18 mouse cellular contexts compared by ENCODE assay signal in genomic region chr1:36457388-36458014, GRCm38 (mm10). TPM values are rescaled to one million over a fixed set of nuclear protein-coding genes. Genes with fewer than 3 reads are reported as not detected.
DNase-seq lines count a peak whose midpoint lies in the region; ATAC-seq and TF ChIP-seq lines count a peak whose summit lies in the region.
"Had no signal": no experiment of that assay in that cellular context is flagged by ENCODE, and none has a peak within 500 bp of the region (broad histone marks: within the 10 kb centered on the region; RNA-seq: fewer than 3 reads in every experiment).

No protein-coding gene starts in this region.

- H3K4me2 ChIP-seq in embryonic facial prominence, embryonic 11.5 days (ENCODE audit: low read depth, low read length): no peak overlapping the region
- H3K4me2 ChIP-seq in lung, embryonic 14.5 days: no peak overlapping the region; the same call in 1 of the 2 replicates
- H3K4me2 ChIP-seq in stomach, postnatal 0 days (replicated peaks; ENCODE audit: low read depth): no peak overlapping the region
- H3K4me2 ChIP-seq: forebrain, embryonic 12.5 days; hindbrain, embryonic 14.5 days; liver, embryonic 11.5 days; neural tube, embryonic 13.5 days had no signal

- no peak for TF ChIP-seq POLR2A in lung, adult 2 months (IDR thresholded peaks at IDR 0.05; ENCODE audit: borderline replicate concordance, extremely low read depth, low read depth, low read length)
- TF ChIP-seq POLR2A in embryonic fibroblast, embryonic 13.5 days (IDR thresholded peaks at IDR 0.05; ENCODE audit: low read depth, low read length): no peak

- no peak overlapping the region for H3K4me3 ChIP-seq in embryonic facial prominence, embryonic 11.5 days (ENCODE audit: low read depth, low read length)
- H3K4me3 ChIP-seq in embryonic facial prominence, embryonic 10.5 days: no peak overlapping the region
- H3K4me3 ChIP-seq in lung, embryonic 14.5 days (ENCODE audit: low read depth, low read length): no peak overlapping the region
- no peak overlapping the region for H3K4me3 ChIP-seq in lung, adult 2 months (replicated peaks; ENCODE audit: extremely low read depth, low read depth, low read length)
- no peak overlapping the region for H3K4me3 ChIP-seq in embryonic fibroblast, embryonic 13.5 days (ENCODE audit: insufficient read depth, low read length)
- H3K4me3 ChIP-seq in stomach, postnatal 0 days (ENCODE audit: low read depth, low read length): no peak overlapping the region
- H3K4me3 ChIP-seq in forebrain, embryonic 10.5 days: no peak overlapping the region
- H3K4me3 ChIP-seq: forebrain, embryonic 12.5 days; neural tube, embryonic 13.5 days had no signal

- WGBS in embryonic facial prominence, embryonic 11.5 days: 40% methylated on average over 7 of the region's 7 CpGs
- 31% methylated on average over 7 of the region's 7 CpGs for WGBS in embryonic facial prominence, embryonic 10.5 days
- WGBS in lung, embryonic 14.5 days: 16% methylated on average over 7 of the region's 7 CpGs
- WGBS in lung, adult 2 months: 14% methylated on average over 7 of the region's 7 CpGs
- WGBS in stomach, postnatal 0 days: 12% methylated on average over 7 of the region's 7 CpGs
- 49% methylated on average over 7 of the region's 7 CpGs for WGBS in forebrain, embryonic 10.5 days

- no peaks in the 10 kb centered on the region for H3K9me3 ChIP-seq in embryonic facial prominence, embryonic 11.5 days (replicated peaks; ENCODE audit: control insufficient read depth, low read length)
- no peaks in the 10 kb centered on the region for H3K9me3 ChIP-seq in embryonic facial prominence, embryonic 10.5 days
- H3K9me3 ChIP-seq in lung, embryonic 14.5 days (ENCODE audit: low read depth, low read length): no peaks in the 10 kb centered on the region
- no peaks in the 10 kb centered on the region for H3K9me3 ChIP-seq in stomach, postnatal 0 days (ENCODE audit: control insufficient read depth, low read length)
- H3K9me3 ChIP-seq in forebrain, embryonic 10.5 days: no peaks in the 10 kb centered on the region
- H3K9me3 ChIP-seq: forebrain, embryonic 12.5 days had no signal

- intact Hi-C loops in gastrocnemius, postnatal 14 days (cut with DNase I; ENCODE audit: low total_unique reads): no loop called here

- no peak overlapping the region for H3K9ac ChIP-seq in embryonic facial prominence, embryonic 11.5 days (replicated peaks; ENCODE audit: low read length)
- H3K9ac ChIP-seq in lung, embryonic 14.5 days: no peak overlapping the region
- no peak overlapping the region for H3K9ac ChIP-seq in stomach, postnatal 0 days (ENCODE audit: low read length)
- H3K9ac ChIP-seq: forebrain, embryonic 12.5 days; hindbrain, embryonic 14.5 days; neural tube, embryonic 13.5 days had no signal

- peak; percentile 29 for DNase-seq in embryonic facial prominence, embryonic 11.5 days (ENCODE audit: low spot score)
- DNase-seq in embryonic facial prominence, embryonic 10.5 days (ENCODE audit: low spot score): no peak
- DNase-seq in lung, embryonic 14.5 days: peak; percentile 46
- no peak for DNase-seq in lung, adult 2 months
- DNase-seq in stomach, postnatal 0 days (ENCODE audit: low spot score): no peak
- DNase-seq in gastrocnemius, postnatal 14 days: no peak
- DNase-seq in forebrain, embryonic 10.5 days (ENCODE audit: extremely low spot score, low spot score): no peak
- DNase-seq: cerebellum, postnatal 14 days; heart, adult 18-20 months; kidney, adult 11 months; kidney, postnatal 4 days; right cerebral cortex, postnatal 25 days had no signal

- no peak for ATAC-seq in embryonic facial prominence, embryonic 11.5 days (replicated peaks; ENCODE audit: insufficient number of reproducible peaks, low FRiP score, low TSS enrichment, low read depth)
- ATAC-seq in lung, embryonic 14.5 days (ENCODE audit: insufficient read depth): no peak
- ATAC-seq in stomach, postnatal 0 days (ENCODE audit: low FRiP score, low TSS enrichment): peak; percentile 56; the same call in 1 of the 2 replicates
- ATAC-seq: midbrain, embryonic 16.5 days had no signal

- no peaks in the 10 kb centered on the region for H3K4me1 ChIP-seq in embryonic facial prominence, embryonic 11.5 days (ENCODE audit: control insufficient read depth, insufficient read depth, low read length)
- peaks cover 9% of the 10 kb centered on the region for H3K4me1 ChIP-seq in embryonic facial prominence, embryonic 10.5 days
- H3K4me1 ChIP-seq in lung, embryonic 14.5 days (ENCODE audit: insufficient read depth): no peaks in the 10 kb centered on the region
- peaks cover 5% of the 10 kb centered on the region for H3K4me1 ChIP-seq in lung, adult 2 months (ENCODE audit: control insufficient read depth, insufficient read depth, low read length)
- H3K4me1 ChIP-seq in embryonic fibroblast, embryonic 13.5 days (ENCODE audit: control insufficient read depth, insufficient read depth, low read length): peaks cover 14% of the 10 kb centered on the region
- H3K4me1 ChIP-seq in stomach, postnatal 0 days (replicated peaks; ENCODE audit: control insufficient read depth, insufficient read depth): no peaks in the 10 kb centered on the region
- H3K4me1 ChIP-seq in forebrain, embryonic 10.5 days: 0 out of 2 replicates have a peak, but pooled peaks cover 3% of the 10 kb centered on the region
- H3K4me1 ChIP-seq: forebrain, embryonic 12.5 days; neural tube, embryonic 13.5 days had no signal

- TF ChIP-seq EP300 in stomach, postnatal 0 days (optimal IDR thresholded peaks at IDR 0.05): no peak

- no peak for TF ChIP-seq CTCF in lung, embryonic 14.5 days (IDR thresholded peaks at IDR 0.05; ENCODE audit: low read depth)
- no peak for TF ChIP-seq CTCF in lung, adult 2 months (IDR thresholded peaks at IDR 0.05; ENCODE audit: insufficient read depth, low read length)
- TF ChIP-seq CTCF in embryonic fibroblast, embryonic 13.5 days (IDR thresholded peaks at IDR 0.05; ENCODE audit: borderline replicate concordance, insufficient read depth, low read length): no peak
- no peak for TF ChIP-seq CTCF in stomach, postnatal 0 days (IDR thresholded peaks at IDR 0.05; ENCODE audit: low read depth)

- no peaks in the 10 kb centered on the region for H3K36me3 ChIP-seq in embryonic facial prominence, embryonic 11.5 days (replicated peaks; ENCODE audit: control insufficient read depth, insufficient read depth, low read depth, low read length)
- H3K36me3 ChIP-seq in embryonic facial prominence, embryonic 10.5 days (replicated peaks): no peaks in the 10 kb centered on the region
- no peaks in the 10 kb centered on the region for H3K36me3 ChIP-seq in lung, embryonic 14.5 days (ENCODE audit: insufficient read depth)
- no peaks in the 10 kb centered on the region for H3K36me3 ChIP-seq in stomach, postnatal 0 days (ENCODE audit: control insufficient read depth, insufficient read depth, low read length)
- H3K36me3 ChIP-seq in forebrain, embryonic 10.5 days (replicated peaks): no peaks in the 10 kb centered on the region
- H3K36me3 ChIP-seq: forebrain, embryonic 12.5 days; neural tube, embryonic 13.5 days had no signal

- H3K27ac ChIP-seq in embryonic facial prominence, embryonic 11.5 days (replicated peaks; ENCODE audit: low read depth, low read length): no peak overlapping the region
- H3K27ac ChIP-seq in embryonic facial prominence, embryonic 10.5 days (replicated peaks): no peak overlapping the region
- H3K27ac ChIP-seq in lung, embryonic 14.5 days (ENCODE audit: low read depth): no peak overlapping the region
- peak overlapping the region; percentile 88 for H3K27ac ChIP-seq in embryonic fibroblast, embryonic 13.5 days (ENCODE audit: insufficient read depth, low read length)
- 0 out of 2 replicates have a peak overlapping the region, but pooled peaks have one; percentile 30 for H3K27ac ChIP-seq in stomach, postnatal 0 days (replicated peaks)
- H3K27ac ChIP-seq in forebrain, embryonic 10.5 days: no peak overlapping the region
- H3K27ac ChIP-seq: forebrain, embryonic 12.5 days; hindbrain, embryonic 14.5 days; neural tube, embryonic 13.5 days had no signal

- no peaks in the 10 kb centered on the region for H3K27me3 ChIP-seq in embryonic facial prominence, embryonic 11.5 days (ENCODE audit: control insufficient read depth, insufficient read depth, low read length)
- H3K27me3 ChIP-seq in embryonic facial prominence, embryonic 10.5 days (replicated peaks; ENCODE audit: low read depth, poor library complexity, severe bottlenecking): no peaks in the 10 kb centered on the region
- no peaks in the 10 kb centered on the region for H3K27me3 ChIP-seq in lung, embryonic 14.5 days (ENCODE audit: insufficient read depth, low read length)
- no peaks in the 10 kb centered on the region for H3K27me3 ChIP-seq in stomach, postnatal 0 days (ENCODE audit: control insufficient read depth, insufficient read depth, low read length)
- H3K27me3 ChIP-seq in forebrain, embryonic 10.5 days (ENCODE audit: poor library complexity, severe bottlenecking): no peaks in the 10 kb centered on the region
- H3K27me3 ChIP-seq: forebrain, embryonic 12.5 days; neural tube, embryonic 13.5 days had no signal

RNA-seq across cellular contexts. Expression of gene Lman2l, which starts 12.4 kb away (rescaled TPM):
- polyA plus RNA-seq in embryonic facial prominence, embryonic 11.5 days (2014; fragmentation: Nextera tagmentation; extraction: Ambion mirVana): 31.7 and 35.0 TPM in 2 replicates
- polyA plus RNA-seq in embryonic facial prominence, embryonic 10.5 days (2016; fragmentation: Nextera tagmentation; extraction: Ambion mirVana): 58.4 and 62.9 TPM in 2 replicates
- polyA plus RNA-seq in lung, embryonic 14.5 days (2014; fragmentation: Nextera tagmentation; extraction: Ambion mirVana): 27.4 and 29.7 TPM in 2 replicates
- 9.7 and 15.9 TPM in 2 replicates for polyA plus RNA-seq in lung, adult 2 months (2012; rRNA removed)
- 22.7 and 25.9 TPM in 2 replicates for polyA plus RNA-seq in embryonic fibroblast, embryonic 13.5 days (2011; ENCODE audit: insufficient read length, low read depth, missing spikeins)
- 15.7 and 16.5 TPM in 2 replicates for polyA plus RNA-seq in stomach, postnatal 0 days (2015; fragmentation: Nextera tagmentation; extraction: Ambion mirVana)
- 10 to 100 TPM; 15.7 to 17.2 TPM for total RNA-seq in gastrocnemius, postnatal 14 days (2021)
- 59.6 and 60.5 TPM in 2 replicates for polyA plus RNA-seq in forebrain, embryonic 10.5 days (2016; fragmentation: Nextera tagmentation; extraction: Ambion mirVana)

RNA-seq across cellular contexts. Expression of gene Cnnm4, which starts 13.9 kb away (rescaled TPM):
- polyA plus RNA-seq in embryonic facial prominence, embryonic 11.5 days (2014; fragmentation: Nextera tagmentation; extraction: Ambion mirVana): 12.0 and 12.8 TPM in 2 replicates
- 16.2 and 16.4 TPM in 2 replicates for polyA plus RNA-seq in embryonic facial prominence, embryonic 10.5 days (2016; fragmentation: Nextera tagmentation; extraction: Ambion mirVana)
- 10.9 and 11.0 TPM in 2 replicates for polyA plus RNA-seq in lung, embryonic 14.5 days (2014; fragmentation: Nextera tagmentation; extraction: Ambion mirVana)
- 5.6 and 5.9 TPM in 2 replicates for polyA plus RNA-seq in lung, adult 2 months (2012; rRNA removed)
- 10.4 and 11.6 TPM in 2 replicates for polyA plus RNA-seq in embryonic fibroblast, embryonic 13.5 days (2011; ENCODE audit: insufficient read length, low read depth, missing spikeins)
- 18.2 and 19.1 TPM in 2 replicates for polyA plus RNA-seq in stomach, postnatal 0 days (2015; fragmentation: Nextera tagmentation; extraction: Ambion mirVana)
- 1 to 10 TPM; 4.6 to 5.4 TPM for total RNA-seq in gastrocnemius, postnatal 14 days (2021)
- 14.5 and 15.5 TPM in 2 replicates for polyA plus RNA-seq in forebrain, embryonic 10.5 days (2016; fragmentation: Nextera tagmentation; extraction: Ambion mirVana)

RNA-seq across cellular contexts. Expression of gene Cnnm3, which starts 54.2 kb away (rescaled TPM):
- 3.5 and 5.4 TPM in 2 replicates for polyA plus RNA-seq in embryonic facial prominence, embryonic 11.5 days (2014; fragmentation: Nextera tagmentation; extraction: Ambion mirVana)
- 3.5 and 3.6 TPM in 2 replicates for polyA plus RNA-seq in embryonic facial prominence, embryonic 10.5 days (2016; fragmentation: Nextera tagmentation; extraction: Ambion mirVana)
- polyA plus RNA-seq in lung, embryonic 14.5 days (2014; fragmentation: Nextera tagmentation; extraction: Ambion mirVana): 5.4 and 5.9 TPM in 2 replicates
- polyA plus RNA-seq in lung, adult 2 months (2012; rRNA removed): 36.6 and 37.0 TPM in 2 replicates
- polyA plus RNA-seq in embryonic fibroblast, embryonic 13.5 days (2011; ENCODE audit: insufficient read length, low read depth, missing spikeins): 4.0 and 6.2 TPM in 2 replicates
- polyA plus RNA-seq in stomach, postnatal 0 days (2015; fragmentation: Nextera tagmentation; extraction: Ambion mirVana): 1.6 and 2.0 TPM in 2 replicates
- total RNA-seq in gastrocnemius, postnatal 14 days (2021): 10 to 100 TPM in 1 of 2 experiments, 1 to 10 TPM in 1; 9.3 to 13.3 TPM
- polyA plus RNA-seq in forebrain, embryonic 10.5 days (2016; fragmentation: Nextera tagmentation; extraction: Ambion mirVana): 2.9 and 3.0 TPM in 2 replicates

Comparison
In these comparisons a context has a peak if more than half of its experiments do, and no peak if none do; other contexts are left out.
1. DNase-seq: peak in embryonic facial prominence, embryonic 11.5 days (single experiment) and lung, embryonic 14.5 days (single experiment); none in embryonic facial prominence, embryonic 10.5 days (single experiment), lung, adult 2 months (single experiment), stomach, postnatal 0 days (single experiment), gastrocnemius, postnatal 14 days (single experiment) and forebrain, embryonic 10.5 days (single experiment).
2. H3K27ac ChIP-seq: peak in embryonic fibroblast, embryonic 13.5 days (single experiment) and stomach, postnatal 0 days (single experiment); none in embryonic facial prominence, embryonic 11.5 days (single experiment), embryonic facial prominence, embryonic 10.5 days (single experiment), lung, embryonic 14.5 days (single experiment) and forebrain, embryonic 10.5 days (single experiment).